Mouse (Mus musculus) myocyte (in vitro differentiated cells): ENCODE measurements around the gene Syngr3. TPM values are rescaled to one million over a fixed set of nuclear protein-coding genes. Genes with fewer than 3 reads are reported as not detected.

ENCODE experiments used
- H3K27me3 ChIP-seq: one replicate; pipeline ENCODE4 v1.6.1; 2011; ENCODE audit not compliant: control insufficient read depth, insufficient read depth, insufficient read length
- H3K36me3 ChIP-seq: one replicate; pipeline ENCODE4 v1.6.1; 2011; ENCODE audit not compliant: control insufficient read depth, insufficient read depth
- H3K4me2 ChIP-seq: one replicate; pipeline ENCODE4 v1.6.1; 2011; ENCODE audit warnings: low read depth, control low read depth
- H3K4me3 ChIP-seq: one replicate; pipeline ENCODE4 v1.5.1; 2011; ENCODE audit warnings: mild to moderate bottlenecking, control low read depth, moderate library complexity
- H3K79me2 ChIP-seq: one replicate; pipeline ENCODE4 v1.6.1; 2011; ENCODE audit not compliant: control insufficient read depth, insufficient read depth
- H3ac ChIP-seq: one replicate; pipeline ENCODE4 v1.6.1; 2011; ENCODE audit not compliant: control insufficient read depth, insufficient read length
- CEBPB ChIP-seq: IDR thresholded peaks from 2 replicates; pipeline ENCODE4 v1.6.1; 2011; ENCODE audit warnings: mild to moderate bottlenecking, moderate library complexity; ENCODE audit not compliant: poor library complexity, insufficient read depth, severe bottlenecking
- E2F4 ChIP-seq: IDR thresholded peaks from one replicate; pipeline ENCODE4 v1.6.1; 2011; ENCODE audit warnings: mild to moderate bottlenecking, control low read depth, moderate library complexity; ENCODE audit not compliant: insufficient read depth
- MAX ChIP-seq: IDR thresholded peaks from one replicate; pipeline ENCODE4 v1.6.1; 2011; ENCODE audit warnings: low read depth, mild to moderate bottlenecking, control low read depth
- MYOD1 ChIP-seq, 3 experiments: IDR thresholded peaks; one replicate each; pipeline ENCODE4 v1.6.1; 2011; ENCODE audit warnings: control low read depth in 2 of 3, low read depth in 2 of 3, mild to moderate bottlenecking in 2 of 3, moderate library complexity in 1 of 3; ENCODE audit not compliant: insufficient read length in 2 of 3, control insufficient read depth in 1 of 3
- MYOG ChIP-seq, 3 experiments: IDR thresholded peaks; one replicate each; pipeline ENCODE4 v1.6.1; 2011; ENCODE audit warnings: control low read depth in 2 of 3, low read depth in 2 of 3, mild to moderate bottlenecking in 2 of 3; ENCODE audit not compliant: insufficient read length in 2 of 3, control insufficient read depth in 1 of 3, insufficient read depth in 1 of 3
- POLR2A ChIP-seq: IDR thresholded peaks from one replicate; pipeline ENCODE4 v1.6.1; 2011; ENCODE audit warnings: low read depth, mild to moderate bottlenecking, control low read depth, moderate library complexity; ENCODE audit not compliant: insufficient read length
- POLR2AphosphoS2 ChIP-seq: IDR thresholded peaks from one replicate; pipeline ENCODE4 v1.6.1; 2011; ENCODE audit warnings: low read depth, control low read depth; ENCODE audit not compliant: insufficient read length
- REST ChIP-seq: IDR thresholded peaks from one replicate; pipeline ENCODE4 v1.6.1; 2011; ENCODE audit warnings: mild to moderate bottlenecking, control low read depth, moderate library complexity; ENCODE audit not compliant: insufficient read depth, insufficient read length
- SRF ChIP-seq: IDR thresholded peaks from one replicate; pipeline ENCODE4 v1.6.1; 2011; ENCODE audit warnings: low read depth; ENCODE audit not compliant: control insufficient read depth, insufficient read length
- TCF12 ChIP-seq: IDR thresholded peaks from one replicate; pipeline ENCODE4 v1.6.1; 2011; ENCODE audit warnings: mild to moderate bottlenecking, control low read depth; ENCODE audit not compliant: poor library complexity, insufficient read depth, severe bottlenecking
- TCF3 ChIP-seq: IDR thresholded peaks from one replicate; pipeline ENCODE4 v1.6.1; 2011; ENCODE audit warnings: low read depth, control low read depth; ENCODE audit not compliant: insufficient read length
- USF1 ChIP-seq: IDR thresholded peaks from one replicate; pipeline ENCODE4 v1.6.1; 2011; ENCODE audit warnings: low read depth, mild to moderate bottlenecking, control low read depth, moderate library complexity
- polyA plus RNA-seq: library from polyadenylated mRNA; unstranded; fragments of >200 nt; fragmentation: generic; extraction: Trizol; gene quantifications from one replicate; pipeline ENCODE4 v1.2.1, GENCODE M21; 2012; ENCODE audit warnings: missing spikeins

Syngr3 gene
- polyA plus RNA-seq, 1 experiment = 0.29 TPM

- H3K4me2 ChIP-seq = no peak overlapping the region
- peak overlapping the region; percentile 72 for H3K4me3 ChIP-seq
- no peaks in the 10 kb centered on the region for H3K27me3 ChIP-seq
- no peaks in the 10 kb centered on the region for H3K36me3 ChIP-seq
- peaks cover 16% of the 10 kb centered on the region for H3K79me2 ChIP-seq
- TF ChIP-seq TCF3 (no peak), TCF12 (no peak), MAX (no peak), CEBPB (no peak), REST (no peak), MYOD1 (IDR thresholded peaks at IDR 0.05; ENCODE audit: control insufficient read depth in 1 of 3, insufficient read length in 2 of 3, low read depth in 2 of 3) (no peak)
- H3ac ChIP-seq = no peak overlapping the region
Measured at GRCm38 (mm10) chr17:24708646-24709045, 18.9 kb upstream of the Syngr3 start.

- Histone ChIP-seq H3K4me3 (peak overlapping the region; percentile 72), H3K36me3 (no peaks in the 10 kb centered on the region), H3K4me2 (peak overlapping the region; percentile 89), H3K27me3 (no peaks in the 10 kb centered on the region), H3ac (peak overlapping the region; percentile 5), H3K79me2 (peaks cover 16% of the 10 kb centered on the region)
- TF ChIP-seq CEBPB (no peak), TCF12 (no peak), POLR2A (no peak), REST (no peak), USF1 (no peak), E2F4 (no peak), MYOD1 (IDR thresholded peaks at IDR 0.05; ENCODE audit: control insufficient read depth in 1 of 3, insufficient read length in 2 of 3, low read depth in 2 of 3) (no peak), SRF (no peak), MYOG (IDR thresholded peaks at IDR 0.05; ENCODE audit: control insufficient read depth in 1 of 3, insufficient read depth in 1 of 3, insufficient read length in 2 of 3, low read depth in 2 of 3) (no peak), TCF3 (no peak), POLR2AphosphoS2 (no peak), MAX (no peak)
Measured at GRCm38 (mm10) chr17:24707801-24708425, 18.2 kb upstream of the Syngr3 start.

- Histone ChIP-seq H3ac (peak within 1 kb of the TSS; percentile 5), H3K4me3 (peak within 1 kb of the TSS; percentile 72)
Measured at GRCm38 (mm10) chr17:24706982-24707800, 17.4 kb upstream of the Syngr3 start, which contains the start of gene Tbl3. Tbl3 (minus strand) TSS chr17:24707660.

GRCm38 (mm10) chr17:24705821-24706220, 16.1 kb upstream of the Syngr3 start:
- H3K4me2 ChIP-seq = peak overlapping the region; percentile 89

More at GRCm38 (mm10) chr17:24706982-24707800, 17.4 kb upstream of the Syngr3 start, which contains the start of gene Tbl3:
- Histone ChIP-seq H3K79me2 (peaks cover 16% of the 10 kb centered on the region), H3K27me3 (no peaks in the 10 kb centered on the region), H3K4me2 (peak within 1 kb of the TSS; percentile 89), H3K36me3 (peaks cover under 1% of the 10 kb centered on the region)
- TF ChIP-seq POLR2A = peak; percentile 91
- no peak for TF ChIP-seq USF1
- peak; percentile 94 for TF ChIP-seq POLR2AphosphoS2
- peak; percentile 72 for TF ChIP-seq SRF
- no peak for TF ChIP-seq TCF12
- peak in 1 of 3 experiments; percentile 10 for TF ChIP-seq MYOG (IDR thresholded peaks at IDR 0.05; ENCODE audit: control insufficient read depth in 1 of 3, insufficient read depth in 1 of 3, insufficient read length in 2 of 3, low read depth in 2 of 3)
- peak; percentile 2 for TF ChIP-seq E2F4

More at GRCm38 (mm10) chr17:24705821-24706220, 16.1 kb upstream of the Syngr3 start:
- H3K79me2 ChIP-seq = peaks cover 16% of the 10 kb centered on the region
- TF ChIP-seq TCF3 (no peak), REST (no peak), CEBPB (no peak), MAX (no peak), MYOD1 (IDR thresholded peaks at IDR 0.05; ENCODE audit: control insufficient read depth in 1 of 3, insufficient read length in 2 of 3, low read depth in 2 of 3) (no peak), POLR2AphosphoS2 (no peak), MYOG (IDR thresholded peaks at IDR 0.05; ENCODE audit: control insufficient read depth in 1 of 3, insufficient read depth in 1 of 3, insufficient read length in 2 of 3, low read depth in 2 of 3) (no peak), POLR2A (no peak)
- no peak overlapping the region for H3ac ChIP-seq
- H3K27me3 ChIP-seq = no peaks in the 10 kb centered on the region
- no peak overlapping the region for H3K4me3 ChIP-seq
- peaks cover 9% of the 10 kb centered on the region for H3K36me3 ChIP-seq
